Mouse (Mus musculus): ENCODE results near the gene Ptgs1.

- no peak for TF ChIP-seq POLR2A (IDR thresholded peaks at IDR 0.05; ENCODE audit: low read depth, low read length)
- TF ChIP-seq CTCF (IDR thresholded peaks at IDR 0.05; ENCODE audit: extremely low read depth, insufficient read length, insufficient replicate concordance, low read depth, low read length), result no peak
Observed at GRCm38 (mm10) chr2:36252505-36252904, 22.3 kb downstream of the Ptgs1 start.

All from small intestine, adult 2 months (tissue).